Mouse (Mus musculus): ENCODE measurements around the gene Hcfc1r1. TPM values are rescaled to one million over a fixed set of nuclear protein-coding genes. Genes with fewer than 3 reads are reported as not detected.

Hcfc1r1 gene
- total and polyA plus RNA-seq, 2 experiments from 2014 or later: 214 to 328 TPM

GRCm38 (mm10) chr17:23674271-23674952, 1.0 kb downstream of the Hcfc1r1 start:
- Histone ChIP-seq H3K4me3 (ENCODE audit: low read depth, low read length) (peak overlapping the region; percentile 69), H3K36me3 (replicated peaks; ENCODE audit: control insufficient read depth, insufficient read depth, low read length) (peaks cover 16% of the 10 kb centered on the region), H3K27me3 (ENCODE audit: control insufficient read depth, insufficient read depth, low read length) (peaks cover 14% of the 10 kb centered on the region), H3K9me3 (replicated peaks; ENCODE audit: control insufficient read depth, low read length) (no peaks in the 10 kb centered on the region), H3K9ac (replicated peaks; ENCODE audit: low read depth, low read length) (peak overlapping the region; percentile 87), H3K4me1 (ENCODE audit: control insufficient read depth, insufficient read depth) (peaks cover 27% of the 10 kb centered on the region; the same call in 1 of the 2 replicates), H3K4me2 (ENCODE audit: low read depth, low read length) (peak overlapping the region; percentile 80), H3K27ac (ENCODE audit: low read depth) (peak overlapping the region; percentile 97)
- WGBS: 16% methylated on average over 9 of the region's 9 CpGs
- ATAC-seq (ENCODE audit: insufficient read depth, low read depth) (peak; percentile 19), DNase-seq (ENCODE audit: low spot score) (peak; percentile 74)
- TF ChIP-seq EP300 (IDR thresholded peaks at IDR 0.05; ENCODE audit: low read depth) (0 out of 2 replicates have a peak, but pooled peaks have one; percentile 6), CTCF (IDR thresholded peaks at IDR 0.05; ENCODE audit: low read depth) (no peak)

DNA sequence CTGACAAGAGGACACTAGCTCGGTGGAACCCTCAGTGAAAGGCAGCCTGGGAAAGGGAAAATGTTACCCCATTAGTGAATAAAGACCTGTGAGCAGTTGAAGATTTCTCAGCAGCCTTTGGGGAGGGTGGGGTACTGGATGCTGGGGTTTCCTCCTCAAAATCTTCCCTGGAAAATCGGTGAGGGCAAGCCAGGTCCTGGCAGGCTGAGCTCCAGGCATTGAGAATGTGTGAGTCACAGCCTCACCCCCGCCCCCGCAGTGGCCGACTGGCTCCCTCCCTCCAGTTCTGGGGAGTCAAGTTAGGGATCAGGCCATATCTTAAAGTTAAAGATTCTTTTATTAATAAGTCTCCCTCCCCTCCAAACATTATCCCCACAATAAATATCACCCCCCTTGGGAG, 1.7 kb downstream of the Hcfc1r1 start:
- Histone ChIP-seq H3K27me3 (ENCODE audit: control insufficient read depth, insufficient read depth, low read length) (peaks cover 21% of the 10 kb centered on the region), H3K36me3 (replicated peaks; ENCODE audit: control insufficient read depth, insufficient read depth, low read length) (peaks cover 10% of the 10 kb centered on the region), H3K9me3 (replicated peaks; ENCODE audit: control insufficient read depth, low read length) (no peaks in the 10 kb centered on the region), H3K4me1 (ENCODE audit: control insufficient read depth, insufficient read depth) (peaks cover 27% of the 10 kb centered on the region; the same call in 1 of the 2 replicates), H3K27ac (ENCODE audit: low read depth) (peak overlapping the region; percentile 97), H3K4me2 (ENCODE audit: low read depth, low read length) (peak overlapping the region; percentile 80), H3K9ac (replicated peaks; ENCODE audit: low read depth, low read length) (peak overlapping the region; percentile 87; the same call in 1 of the 2 replicates), H3K4me3 (ENCODE audit: low read depth, low read length) (peak overlapping the region; percentile 69)
- TF ChIP-seq EP300 (IDR thresholded peaks at IDR 0.05; ENCODE audit: low read depth): 0 out of 2 replicates have a peak, but pooled peaks have one; percentile 13
- no peak for TF ChIP-seq CTCF (IDR thresholded peaks at IDR 0.05; ENCODE audit: low read depth)
- DNase-seq (ENCODE audit: low spot score): peak; percentile 62
- no peak for ATAC-seq (ENCODE audit: insufficient read depth, low read depth)
- 6% methylated on average over 5 of the region's 5 CpGs for WGBS

DNA sequence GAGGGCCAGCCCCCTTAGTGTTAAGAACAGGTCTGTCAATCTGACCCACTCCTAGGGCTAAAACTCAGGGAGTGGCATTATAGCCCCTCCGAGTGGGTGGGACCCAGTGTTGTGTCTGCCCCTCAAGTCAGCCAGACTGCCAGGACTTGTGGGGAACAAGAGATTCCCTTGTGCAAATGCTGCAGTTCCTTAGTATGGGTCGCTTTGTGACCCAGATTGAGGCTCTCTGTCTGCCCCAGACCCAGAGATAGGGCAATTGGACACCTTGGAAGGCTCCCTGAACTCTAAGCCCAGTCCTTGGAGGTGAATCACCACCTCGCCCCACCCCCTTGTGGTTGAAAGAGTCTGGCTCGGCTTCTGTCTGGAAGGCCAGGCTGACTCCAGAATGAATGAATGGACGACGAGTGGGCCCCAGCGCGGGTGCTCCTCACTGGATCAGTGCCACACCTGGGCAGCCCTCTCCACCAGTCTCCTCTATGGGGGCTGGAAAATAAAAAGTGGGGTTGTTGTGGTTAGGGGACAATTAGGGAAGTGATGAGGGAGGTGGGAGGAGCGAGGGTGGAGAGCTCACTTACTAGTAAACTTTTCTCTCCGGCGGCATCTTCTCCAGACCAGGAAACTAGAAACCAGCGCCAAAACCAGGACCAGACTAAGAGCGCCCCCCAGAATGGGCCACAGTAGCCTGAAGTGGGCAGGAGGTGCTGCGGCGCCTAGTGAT, 2.3 kb downstream of the Hcfc1r1 start:
- H3K36me3 ChIP-seq (replicated peaks; ENCODE audit: control insufficient read depth, insufficient read depth, low read length): 0 out of 2 replicates have a peak, but pooled peaks cover 4% of the 10 kb centered on the region
- H3K27me3 ChIP-seq (ENCODE audit: control insufficient read depth, insufficient read depth, low read length): peaks cover 27% of the 10 kb centered on the region
- H3K9me3 ChIP-seq (replicated peaks; ENCODE audit: control insufficient read depth, low read length): no peaks in the 10 kb centered on the region
- TF ChIP-seq CTCF (IDR thresholded peaks at IDR 0.05; ENCODE audit: low read depth) (peak; percentile 10; the same call in 1 of the 2 replicates), EP300 (IDR thresholded peaks at IDR 0.05; ENCODE audit: low read depth) (no peak)
- peak; percentile 24 for DNase-seq (ENCODE audit: low spot score)
- WGBS: 6% methylated on average over 15 of the region's 15 CpGs
- ATAC-seq (ENCODE audit: insufficient read depth, low read depth): no peak
- peak overlapping the region; percentile 87 for H3K9ac ChIP-seq (replicated peaks; ENCODE audit: low read depth, low read length)
- peak overlapping the region; percentile 80 for H3K4me2 ChIP-seq (ENCODE audit: low read depth, low read length)
- peak overlapping the region; percentile 69 for H3K4me3 ChIP-seq (ENCODE audit: low read depth, low read length)
- peak overlapping the region; percentile 97 for H3K27ac ChIP-seq (ENCODE audit: low read depth)
- peaks cover 27% of the 10 kb centered on the region; the same call in 1 of the 2 replicates for H3K4me1 ChIP-seq (ENCODE audit: control insufficient read depth, insufficient read depth)

DNA sequence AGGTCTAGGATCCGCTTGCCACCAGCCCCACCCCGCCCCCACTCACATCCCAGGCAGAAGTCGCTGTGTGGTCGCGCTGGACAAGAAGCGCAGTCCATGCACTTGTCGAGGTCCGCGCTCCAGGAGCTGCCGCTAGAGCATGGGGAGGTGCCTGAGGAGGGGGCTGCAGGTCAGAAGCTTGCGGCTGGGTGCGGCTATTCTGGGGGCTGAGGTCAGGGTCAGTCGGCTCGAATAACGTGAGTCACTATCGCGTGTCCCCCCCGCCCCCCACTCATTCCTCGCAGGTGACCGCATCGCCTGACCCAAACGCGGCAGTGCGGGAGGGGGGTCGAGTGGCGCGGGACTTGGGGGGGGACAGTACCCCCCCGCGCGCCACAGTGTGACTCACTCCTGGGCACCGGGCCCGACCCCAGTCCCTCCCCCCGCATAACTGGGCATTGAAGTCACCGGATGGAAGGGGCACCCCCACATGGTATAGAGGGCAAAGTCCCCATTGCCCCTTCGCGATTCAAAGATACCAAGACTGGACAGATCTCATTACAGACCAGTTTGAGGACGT, 3.2 kb downstream of the Hcfc1r1 start:
- Histone ChIP-seq H3K9ac (replicated peaks; ENCODE audit: low read depth, low read length) (peak overlapping the region; percentile 87), H3K36me3 (replicated peaks; ENCODE audit: control insufficient read depth, insufficient read depth, low read length) (0 out of 2 replicates have a peak, but pooled peaks cover 4% of the 10 kb centered on the region), H3K9me3 (replicated peaks; ENCODE audit: control insufficient read depth, low read length) (no peaks in the 10 kb centered on the region), H3K27me3 (ENCODE audit: control insufficient read depth, insufficient read depth, low read length) (peaks cover 36% of the 10 kb centered on the region), H3K4me2 (ENCODE audit: low read depth, low read length) (peak overlapping the region; percentile 80), H3K27ac (ENCODE audit: low read depth) (peak overlapping the region; percentile 97), H3K4me3 (ENCODE audit: low read depth, low read length) (peak overlapping the region; percentile 69), H3K4me1 (ENCODE audit: control insufficient read depth, insufficient read depth) (peaks cover 27% of the 10 kb centered on the region; the same call in 1 of the 2 replicates)
- TF ChIP-seq EP300 (IDR thresholded peaks at IDR 0.05; ENCODE audit: low read depth) (peak; percentile 85; the same call in 1 of the 2 replicates), CTCF (IDR thresholded peaks at IDR 0.05; ENCODE audit: low read depth) (no peak)
- ATAC-seq (ENCODE audit: insufficient read depth, low read depth): peak; percentile 43
- peak; percentile 60 for DNase-seq (ENCODE audit: low spot score)
- under 1% methylated on average over 34 of the region's 37 CpGs for WGBS

DNA sequence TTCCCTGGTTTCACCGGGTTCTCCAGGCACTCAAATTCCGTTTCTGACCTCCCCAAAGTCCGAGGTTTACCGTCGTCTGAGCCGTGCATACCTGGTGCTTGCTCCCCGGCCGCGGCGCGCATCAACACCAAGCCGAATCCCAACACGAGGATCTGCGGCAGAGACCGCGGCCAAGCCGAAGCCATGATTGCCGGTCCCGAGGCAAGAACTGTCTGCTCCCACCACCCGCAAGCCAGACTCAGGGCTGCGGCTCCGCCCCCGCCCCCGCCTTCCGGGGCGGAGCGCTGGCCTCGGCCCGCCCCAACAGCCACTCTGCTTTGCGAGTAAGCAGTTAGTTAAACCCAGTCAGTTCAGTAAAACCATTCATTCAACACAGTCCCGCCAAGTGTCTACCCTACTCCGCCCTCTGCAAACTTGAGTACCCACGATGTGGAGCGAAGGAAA, 3.9 kb downstream of the Hcfc1r1 start, which contains the start of gene Tnfrsf12a:
Tnfrsf12a (minus strand) TSS at position 233 of the 444 bp plus-strand sequence.
- H3K27ac ChIP-seq (ENCODE audit: low read depth): peak within 1 kb of the TSS; percentile 97
- H3K9ac ChIP-seq (replicated peaks; ENCODE audit: low read depth, low read length): peak within 1 kb of the TSS; percentile 87
- ATAC-seq (ENCODE audit: insufficient read depth, low read depth) (peak; percentile 37), DNase-seq (ENCODE audit: low spot score) (peak; percentile 83)
- TF ChIP-seq CTCF (IDR thresholded peaks at IDR 0.05; ENCODE audit: low read depth) (no peak), EP300 (IDR thresholded peaks at IDR 0.05; ENCODE audit: low read depth) (no peak)
- WGBS: under 1% methylated on average over 34 of the region's 34 CpGs
- no peaks in the 10 kb centered on the region for H3K9me3 ChIP-seq (replicated peaks; ENCODE audit: control insufficient read depth, low read length)
- 0 out of 2 replicates have a peak, but pooled peaks cover 4% of the 10 kb centered on the region for H3K36me3 ChIP-seq (replicated peaks; ENCODE audit: control insufficient read depth, insufficient read depth, low read length)
- H3K4me3 ChIP-seq (ENCODE audit: low read depth, low read length): peak within 1 kb of the TSS; percentile 69
- peak within 1 kb of the TSS; percentile 80 for H3K4me2 ChIP-seq (ENCODE audit: low read depth, low read length)
- H3K4me1 ChIP-seq (ENCODE audit: control insufficient read depth, insufficient read depth): peaks cover 27% of the 10 kb centered on the region; the same call in 1 of the 2 replicates
- peaks cover 43% of the 10 kb centered on the region for H3K27me3 ChIP-seq (ENCODE audit: control insufficient read depth, insufficient read depth, low read length)
